Mouse (Mus musculus) megakaryocyte, embryonic 14.5 days (primary cell): ENCODE data around the gene Snx3. TPM values are rescaled to one million over a fixed set of nuclear protein-coding genes. Genes with fewer than 3 reads are reported as not detected.

Source experiments
- H3K27me3 ChIP-seq: replicated peaks from 2 replicates; pipeline ENCODE3; 2012; ENCODE audit warnings: inconsistent platforms
- H3K36me3 ChIP-seq: replicated peaks from 2 replicates; pipeline ENCODE3; 2012; ENCODE audit warnings: low read length, inconsistent platforms, mixed read lengths
- H3K4me1 ChIP-seq: 2 replicates; pipeline ENCODE4 v1.6.1; 2012; ENCODE audit warnings: inconsistent platforms
- H3K4me3 ChIP-seq: replicated peaks from 2 replicates; pipeline ENCODE3; 2012; ENCODE audit warnings: moderate library complexity, mild to moderate bottlenecking, inconsistent platforms
- H3K9me3 ChIP-seq: 2 replicates; pipeline ENCODE4 v1.6.1; 2012; ENCODE audit warnings: inconsistent platforms
- FLI1 ChIP-seq: IDR thresholded peaks from 2 replicates; pipeline ENCODE4 v1.6.1; 2012; ENCODE audit warnings: low read length, inconsistent platforms, mixed read lengths
- GATA1 ChIP-seq: IDR thresholded peaks from 3 replicates; pipeline ENCODE4 v1.6.1; 2012; ENCODE audit warnings: mixed read lengths, low read length, inconsistent platforms, borderline replicate concordance
- polyA plus RNA-seq: library from polyadenylated mRNA; stranded (reverse); fragments of >175 nt; gene quantifications from 2 replicates; pipeline ENCODE4 v1.2.3, GENCODE M21; 2012; ENCODE audit warnings: low replicate concordance; ENCODE audit not compliant: insufficient read depth

Snx3 gene
- polyA plus RNA-seq, 1 experiment, result 278 TPM

DNA sequence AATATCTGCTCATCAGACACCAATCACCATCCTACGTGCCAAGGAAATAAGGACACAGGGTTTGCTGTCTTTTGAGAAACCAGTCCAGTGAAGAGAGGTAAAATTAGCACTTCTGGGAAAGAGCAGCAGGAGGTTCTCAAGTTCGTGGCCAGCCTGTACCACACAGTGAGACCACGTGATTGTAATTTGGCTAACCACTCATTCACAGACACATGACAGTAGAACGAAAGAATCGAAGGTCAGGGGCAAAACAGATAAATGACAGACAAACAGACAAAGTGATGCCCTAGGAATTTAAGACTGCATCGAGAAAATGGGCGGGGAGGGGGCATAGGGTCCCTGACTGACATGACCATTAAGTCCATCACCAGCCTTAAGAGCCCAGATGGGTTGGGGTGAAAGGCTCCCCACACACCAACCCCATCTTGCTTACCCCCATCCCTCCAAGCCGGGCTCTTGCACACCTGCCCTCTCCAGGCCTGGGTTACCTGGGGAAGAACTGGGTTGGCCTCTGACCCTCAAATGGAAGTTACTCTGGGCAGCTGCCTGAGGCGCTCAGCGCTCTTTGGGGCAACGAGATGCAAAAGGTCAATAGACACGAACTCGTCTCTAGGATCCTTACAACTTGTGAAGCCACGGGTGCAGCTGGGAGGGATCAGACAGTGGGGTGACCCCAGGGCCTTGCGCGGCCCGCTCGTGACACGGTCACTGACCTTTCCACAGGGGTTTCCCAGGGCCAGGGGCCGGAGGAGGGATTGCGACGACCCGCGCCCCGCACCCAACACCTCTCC, 24.1 kb upstream of the Snx3 start:
- TF ChIP-seq FLI1, result no peak
- no peak for TF ChIP-seq GATA1
- peaks cover 8% of the 10 kb centered on the region for H3K36me3 ChIP-seq
- peaks cover 5% of the 10 kb centered on the region; the same call in 1 of the 2 replicates for H3K9me3 ChIP-seq
- H3K27me3 ChIP-seq, result no peaks in the 10 kb centered on the region
- H3K4me3 ChIP-seq, result peak overlapping the region; percentile 96
- H3K4me1 ChIP-seq, result peaks cover 60% of the 10 kb centered on the region

DNA sequence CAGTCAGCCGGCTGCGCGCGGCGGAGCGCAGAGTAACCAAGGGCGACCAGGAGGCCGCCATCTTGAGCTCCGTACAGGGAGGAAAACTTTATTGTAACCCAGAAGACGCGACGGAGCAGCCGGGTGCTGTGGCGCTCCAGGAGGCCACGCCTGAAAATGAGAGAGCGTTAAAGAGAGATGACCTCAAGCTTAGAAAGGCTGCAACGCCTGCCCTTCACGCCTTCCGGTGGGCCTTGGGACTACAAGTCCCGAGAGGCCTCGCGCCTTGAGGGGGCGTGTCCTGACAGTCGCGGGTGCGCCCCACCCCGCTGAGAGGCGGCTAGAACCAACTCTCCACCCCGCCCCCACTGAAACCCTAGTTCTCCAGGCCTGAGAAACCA, 23.5 kb upstream of the Snx3 start, which contains the start of gene Afg1l:
TSS of gene Afg1l (minus strand) at position 225 of the 380 bp plus-strand sequence.
- peaks cover 2% of the 10 kb centered on the region for H3K36me3 ChIP-seq
- H3K4me1 ChIP-seq, result peaks cover 60% of the 10 kb centered on the region
- TF ChIP-seq FLI1 (no peak), GATA1 (no peak)
- H3K27me3 ChIP-seq, result no peaks in the 10 kb centered on the region
- no peaks in the 10 kb centered on the region for H3K9me3 ChIP-seq
- peak within 1 kb of the TSS; percentile 96 for H3K4me3 ChIP-seq

DNA sequence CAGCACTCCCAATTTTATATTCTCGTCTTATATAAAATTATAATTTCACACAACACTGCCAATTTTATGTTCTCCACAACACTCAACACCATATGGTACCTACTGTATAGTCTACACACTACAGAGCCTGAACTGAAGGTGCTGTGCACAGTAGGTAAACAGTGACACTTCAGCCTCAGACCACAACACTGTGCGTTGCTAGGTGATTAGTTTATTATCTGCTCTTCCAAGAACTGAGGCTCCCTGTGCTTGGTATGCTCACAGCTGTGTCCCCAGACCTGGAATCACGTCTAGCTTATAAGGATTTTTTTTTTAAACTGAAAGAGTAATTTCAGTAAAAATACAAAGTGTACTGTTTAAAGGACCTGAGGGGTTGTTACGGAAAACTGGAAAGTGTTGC, 21.1 kb upstream of the Snx3 start:
- H3K9me3 ChIP-seq, result no peaks in the 10 kb centered on the region
- peaks cover 51% of the 10 kb centered on the region for H3K4me1 ChIP-seq
- no peak for TF ChIP-seq FLI1
- no peak for TF ChIP-seq GATA1
- H3K4me3 ChIP-seq, result no peak overlapping the region
- no peaks in the 10 kb centered on the region for H3K27me3 ChIP-seq
- no peaks in the 10 kb centered on the region for H3K36me3 ChIP-seq

DNA sequence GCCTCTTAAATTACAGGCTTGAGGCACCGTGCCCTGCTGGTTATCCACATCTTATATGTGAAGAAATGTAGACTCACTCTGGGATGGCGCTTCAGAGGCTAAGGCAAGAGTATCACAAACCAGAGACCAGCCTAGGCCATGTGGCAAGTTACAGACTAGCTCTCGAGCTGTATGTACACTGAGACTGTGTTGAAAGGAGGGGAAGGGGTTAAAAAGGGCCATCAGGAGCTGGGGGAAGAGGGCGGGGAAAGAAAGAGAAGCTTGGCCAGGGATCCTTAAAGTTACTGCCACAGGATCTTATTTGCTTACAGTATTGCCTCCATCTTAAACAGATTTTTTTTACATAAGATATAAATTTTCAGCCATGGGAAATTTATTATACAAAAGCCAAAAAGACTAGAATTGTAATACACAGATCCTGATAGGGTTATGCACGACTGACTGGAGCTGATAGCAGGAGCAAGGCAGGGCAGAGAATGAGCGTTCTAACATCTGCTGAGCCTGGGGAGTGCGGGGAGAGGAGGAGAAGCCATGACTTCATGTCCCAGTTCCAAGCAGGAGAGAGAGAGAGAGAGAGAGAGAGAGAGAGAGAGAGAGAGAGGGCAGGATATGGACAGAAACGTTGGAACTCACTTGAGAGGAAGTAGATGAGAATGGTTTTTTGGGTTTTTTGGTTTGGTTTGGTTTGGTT, 13.1 kb upstream of the Snx3 start:
- Histone ChIP-seq H3K9me3 (no peaks in the 10 kb centered on the region), H3K4me3 (no peak overlapping the region), H3K27me3 (no peaks in the 10 kb centered on the region), H3K4me1 (peaks cover 37% of the 10 kb centered on the region), H3K36me3 (no peaks in the 10 kb centered on the region)
- TF ChIP-seq FLI1, result no peak
- TF ChIP-seq GATA1, result no peak

DNA sequence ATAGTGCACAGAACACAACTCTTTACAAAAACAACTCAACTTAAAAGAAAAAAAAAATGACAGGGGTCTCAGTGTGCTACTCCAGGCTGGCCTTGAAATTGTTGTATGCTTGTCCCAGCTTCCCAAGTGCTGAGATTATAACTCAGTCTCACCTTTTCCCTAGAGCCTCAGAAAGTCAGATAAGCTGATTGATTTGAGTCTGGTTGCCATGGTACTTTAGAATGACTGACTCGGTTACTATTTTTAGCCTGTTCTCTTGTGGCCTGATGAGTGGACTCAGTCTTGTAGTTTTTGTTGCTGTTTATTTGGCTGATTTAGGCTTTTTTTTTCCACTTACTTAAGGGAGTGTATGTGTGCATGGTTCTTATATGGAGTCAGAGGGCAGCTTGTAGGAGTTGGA, 10.7 kb upstream of the Snx3 start:
- no peaks in the 10 kb centered on the region for H3K36me3 ChIP-seq
- H3K4me3 ChIP-seq, result no peak overlapping the region
- H3K27me3 ChIP-seq, result no peaks in the 10 kb centered on the region
- TF ChIP-seq FLI1 (no peak), GATA1 (no peak)
- H3K9me3 ChIP-seq, result no peaks in the 10 kb centered on the region
- peaks cover 37% of the 10 kb centered on the region for H3K4me1 ChIP-seq

DNA sequence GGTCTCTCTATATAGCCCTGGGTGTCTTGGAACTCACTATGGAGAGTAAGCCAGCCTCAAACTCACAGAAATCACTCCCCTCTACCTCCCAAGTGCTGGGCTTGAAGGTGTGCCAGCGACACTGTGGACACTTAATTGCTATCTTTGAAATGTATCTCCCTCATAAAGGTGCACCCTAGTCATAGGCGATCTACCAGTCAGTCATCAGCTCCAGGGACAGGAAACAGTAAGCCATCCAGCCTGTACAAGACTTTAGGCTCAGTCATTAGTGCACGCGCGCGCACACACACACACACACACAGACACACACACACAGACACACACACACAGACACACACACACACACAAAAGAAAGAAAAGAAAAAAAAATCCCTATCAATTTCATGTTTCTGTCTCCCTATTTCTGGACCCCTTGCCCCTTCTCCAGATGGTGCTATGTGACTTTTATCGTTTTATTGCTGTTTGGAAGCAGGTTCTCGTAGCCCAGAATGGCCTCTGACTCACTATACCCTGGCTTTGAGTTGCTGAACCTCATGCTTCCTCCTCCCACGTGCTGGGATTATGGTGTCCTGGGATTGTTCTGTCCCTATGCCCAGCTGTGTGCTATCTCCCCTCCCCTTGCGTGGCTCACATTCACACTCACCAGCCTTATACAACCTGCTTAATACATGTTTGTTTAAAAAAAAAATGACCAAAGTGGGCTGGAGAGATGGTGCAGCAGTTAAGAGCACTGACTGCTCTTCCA, 9.6 kb upstream of the Snx3 start:
- Histone ChIP-seq H3K4me1 (peaks cover 37% of the 10 kb centered on the region), H3K9me3 (no peaks in the 10 kb centered on the region), H3K36me3 (no peaks in the 10 kb centered on the region), H3K4me3 (no peak overlapping the region), H3K27me3 (no peaks in the 10 kb centered on the region)
- TF ChIP-seq GATA1 (no peak), FLI1 (no peak)

DNA sequence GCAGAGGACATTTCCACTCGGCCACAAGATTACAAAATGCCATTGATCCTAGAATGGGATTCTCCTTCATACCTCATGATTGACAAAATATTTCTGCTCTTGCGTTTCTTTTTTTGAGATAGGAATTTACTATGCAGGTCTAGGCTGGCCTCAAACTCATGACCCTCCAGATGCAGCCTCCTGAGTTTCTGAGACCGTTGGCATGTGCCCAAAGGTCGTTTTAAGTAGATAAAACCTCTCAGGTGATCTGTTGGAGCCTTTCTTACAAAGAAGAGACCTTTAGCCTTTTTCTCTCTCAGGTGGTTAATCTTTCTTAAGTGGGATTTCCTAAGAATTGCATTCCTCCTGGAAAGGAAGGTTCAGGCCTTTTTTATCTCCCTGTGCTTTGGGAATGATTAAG, 8.8 kb upstream of the Snx3 start:
- no peaks in the 10 kb centered on the region for H3K36me3 ChIP-seq
- H3K9me3 ChIP-seq, result no peaks in the 10 kb centered on the region
- H3K4me1 ChIP-seq, result peaks cover 35% of the 10 kb centered on the region
- no peak overlapping the region for H3K4me3 ChIP-seq
- H3K27me3 ChIP-seq, result no peaks in the 10 kb centered on the region
- no peak for TF ChIP-seq FLI1

DNA sequence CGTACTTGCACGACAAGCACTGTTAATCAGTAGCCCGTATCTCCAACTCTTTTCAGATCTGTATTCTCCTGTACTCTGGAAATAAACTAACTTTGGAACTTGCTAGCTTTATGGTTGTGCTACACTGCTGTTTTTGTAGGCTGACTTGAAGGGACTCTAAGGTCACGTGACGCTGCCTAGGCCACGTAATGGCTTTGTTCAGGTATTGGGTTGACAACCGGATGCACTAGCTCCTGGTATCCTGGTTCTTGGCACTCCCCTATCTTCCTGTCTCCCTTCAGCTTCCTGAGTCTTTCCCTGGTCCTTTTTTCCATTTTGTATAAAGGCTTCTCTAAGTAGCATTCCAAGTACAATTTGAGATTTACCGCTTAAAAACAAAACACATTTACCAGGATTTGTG, 1.2 kb upstream of the Snx3 start:
- TF ChIP-seq FLI1, result no peak
- no peak for TF ChIP-seq GATA1
- peaks cover 32% of the 10 kb centered on the region for H3K4me1 ChIP-seq

DNA sequence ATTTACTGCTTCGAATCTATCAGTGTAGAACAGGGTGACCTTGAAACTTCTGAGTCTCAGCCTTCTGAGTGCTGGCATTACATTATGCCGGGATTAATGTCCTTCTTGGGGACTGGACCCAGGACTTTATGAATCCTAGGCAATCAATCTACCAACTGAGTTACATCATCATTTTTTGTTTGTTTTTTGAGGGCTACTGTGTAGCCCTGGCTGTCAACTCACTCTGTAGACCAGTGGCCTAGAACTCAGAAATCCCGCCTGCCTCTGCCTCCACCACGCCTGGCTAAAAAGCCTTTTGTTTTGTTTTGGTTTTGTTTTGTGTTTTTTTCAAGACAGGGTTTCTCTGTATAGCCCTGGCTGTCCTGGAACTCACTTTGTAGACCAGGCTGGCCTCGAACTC, 669 bp upstream of the Snx3 start:
- H3K4me1 ChIP-seq, result peaks cover 37% of the 10 kb centered on the region
- H3K36me3 ChIP-seq, result peaks cover 18% of the 10 kb centered on the region
- no peaks in the 10 kb centered on the region for H3K27me3 ChIP-seq
- no peak overlapping the region for H3K4me3 ChIP-seq
- TF ChIP-seq GATA1 (no peak), FLI1 (no peak)
- H3K9me3 ChIP-seq, result peaks cover 6% of the 10 kb centered on the region; the same call in 1 of the 2 replicates

More for the DNA sequence above, 1.2 kb upstream of the Snx3 start:
- Histone ChIP-seq H3K36me3 (peaks cover 12% of the 10 kb centered on the region), H3K9me3 (peaks cover 6% of the 10 kb centered on the region; the same call in 1 of the 2 replicates), H3K27me3 (no peaks in the 10 kb centered on the region), H3K4me3 (no peak overlapping the region)
